Mouse (Mus musculus) mesoderm, embryonic 11.5 days (tissue): ENCODE measurements around the gene Stard9.
A peak's percentile ranks its signal among the peaks of the same experiment; 100 is the strongest.

ENCODE experiments used
- DNase-seq: peaks from one replicate; pipeline ENCODE4 v3.0.0-alpha.2; 2012; ENCODE audit warnings: low read depth, low spot score

The Stard9 gene

GRCm38 (mm10) chr2:120628886-120629735 is at the start of gene Stard9:
Stard9 (plus strand) TSS chr2:120629121.
- peak; percentile 99 for DNase-seq

DNA sequence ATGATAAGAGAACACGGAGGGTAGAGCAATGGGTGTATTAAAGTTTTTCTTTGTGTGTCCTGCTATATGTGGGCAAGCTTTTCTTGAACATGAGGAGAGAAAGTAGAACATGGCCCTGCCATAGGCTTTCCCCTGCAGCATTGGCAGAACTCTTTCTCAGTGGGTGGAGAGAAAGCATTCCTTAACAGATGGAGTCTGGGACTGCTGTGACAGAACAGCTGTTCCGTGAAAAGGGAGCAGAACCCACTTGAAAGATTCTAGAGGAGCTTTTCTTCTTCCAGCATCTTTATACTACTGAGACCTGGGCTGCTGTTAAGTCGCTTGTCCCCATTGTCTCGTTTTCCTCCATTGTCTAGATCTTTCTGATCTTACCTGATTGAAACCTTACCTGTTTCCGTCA is 39.2 kb upstream of the Stard9 start:
- no peak for DNase-seq

GRCm38 (mm10) chr2:120592227-120592626 is 36.7 kb upstream of the Stard9 start:
- DNase-seq, result no peak

DNA sequence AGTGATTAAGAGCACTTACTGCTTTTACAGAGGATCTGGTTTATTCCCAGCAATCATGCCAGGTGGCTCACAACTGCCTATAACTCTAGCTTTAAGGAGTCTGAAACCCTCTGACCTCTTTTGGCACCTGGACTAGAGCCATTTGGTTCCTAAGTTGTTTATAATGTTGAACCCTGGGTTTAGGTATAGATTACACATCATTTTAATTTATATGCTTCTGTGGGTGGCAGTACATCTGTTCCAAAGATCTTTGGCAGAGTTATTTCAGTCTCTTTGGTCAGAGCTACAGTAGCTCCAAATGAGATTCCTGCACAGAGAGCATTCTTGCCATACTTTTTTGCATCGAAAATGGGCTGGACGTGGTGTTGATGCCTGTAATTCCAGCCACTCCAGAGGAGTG is 31.2 kb upstream of the Stard9 start:
- DNase-seq, result no peak

- DNase-seq, result no peak
Measured at GRCm38 (mm10) chr2:120599506-120599905, 29.4 kb upstream of the Stard9 start.

GRCm38 (mm10) chr2:120606021-120606690 is 22.8 kb upstream of the Stard9 start:
- DNase-seq, result no peak

- DNase-seq, result peak; percentile 95
Measured at GRCm38 (mm10) chr2:120608830-120609723, 19.8 kb upstream of the Stard9 start, which contains the start of the genes Haus2 and Lrrc57. Haus2 (plus strand) TSS chr2:120609383. Lrrc57 (minus strand) TSS chr2:120609520.

GRCm38 (mm10) chr2:120616279-120617163 is 12.4 kb upstream of the Stard9 start:
- DNase-seq, result no peak

DNA sequence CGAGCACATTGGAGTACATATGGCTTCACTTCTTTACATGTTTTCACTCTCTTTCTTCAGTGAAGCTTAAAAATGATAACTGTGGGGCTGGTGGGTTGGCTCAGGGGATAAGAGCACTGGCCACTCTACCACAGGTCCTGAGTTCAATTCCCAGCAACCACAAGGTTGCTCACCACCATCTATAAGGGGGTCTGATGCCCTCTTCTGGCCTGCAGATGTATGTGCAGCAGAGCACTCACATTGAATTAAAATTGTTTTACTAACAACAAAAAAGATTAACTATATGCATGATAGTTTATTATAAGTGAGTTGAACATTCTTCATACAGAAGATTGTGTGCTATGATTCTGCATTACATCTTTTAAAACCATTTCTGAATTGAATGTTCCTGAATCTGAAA is 9.4 kb upstream of the Stard9 start:
- no peak for DNase-seq

GRCm38 (mm10) chr2:120622920-120623319 is 6.0 kb upstream of the Stard9 start:
- no peak for DNase-seq

DNA sequence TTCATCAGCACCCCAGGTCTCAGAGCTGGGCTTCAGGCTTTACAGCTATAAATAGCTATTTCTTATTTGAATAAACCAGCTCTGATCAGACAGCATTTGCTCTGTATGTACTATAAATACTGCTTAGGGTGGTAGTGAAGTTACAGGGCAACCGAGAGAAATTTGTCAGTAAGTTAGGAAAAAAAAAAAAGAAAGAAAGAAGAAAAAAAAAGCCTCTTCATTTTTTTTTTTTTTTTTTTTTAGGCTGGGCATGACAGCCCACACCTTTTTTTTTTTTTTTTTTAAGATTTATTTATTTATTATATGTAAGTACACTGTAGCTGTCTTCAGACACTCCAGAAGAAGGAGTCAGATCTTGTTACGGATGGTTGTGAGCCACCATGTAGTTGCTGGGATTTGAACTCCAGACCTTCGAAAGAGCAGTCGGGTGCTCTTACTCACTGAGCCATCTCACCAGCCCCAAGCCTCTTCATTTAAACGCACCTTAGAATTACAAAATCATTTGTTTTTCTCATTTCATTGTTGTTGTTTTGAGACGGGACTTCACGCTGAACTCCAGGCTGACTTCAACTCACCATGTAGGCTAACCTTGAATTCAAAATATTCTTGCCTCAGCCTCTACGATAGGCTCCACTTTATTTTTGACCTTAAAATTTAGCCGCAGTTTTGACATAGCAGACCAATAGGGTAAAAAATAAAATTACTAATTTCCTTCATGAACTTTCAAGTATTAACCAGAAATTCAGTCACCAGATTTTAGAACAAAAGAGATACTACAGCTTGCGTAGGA is 650 bp upstream of the Stard9 start:
- no peak for DNase-seq

GRCm38 (mm10) chr2:120630246-120630645 is 1.3 kb downstream of the Stard9 start:
- DNase-seq, result no peak

- DNase-seq, result no peak
Measured at GRCm38 (mm10) chr2:120630655-120631054, 1.7 kb downstream of the Stard9 start.

DNA sequence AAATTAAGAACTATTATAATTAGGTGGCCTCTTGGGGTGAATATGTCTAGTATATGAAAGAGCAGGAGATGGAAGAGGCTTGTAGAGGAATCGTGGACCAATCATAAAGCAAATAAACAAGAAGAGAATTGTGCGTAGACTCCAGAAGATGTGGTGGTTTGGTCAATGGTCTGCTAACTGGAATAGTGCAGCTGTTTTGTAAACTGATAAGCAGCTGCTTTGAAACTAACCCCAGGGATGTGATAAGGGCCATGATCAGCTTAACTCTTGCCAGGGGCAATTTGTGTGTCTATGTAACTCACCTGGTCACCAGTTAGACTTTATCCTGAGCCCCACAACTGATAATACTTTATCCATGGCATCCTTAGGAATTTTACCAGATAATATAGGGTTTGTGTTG is 2.6 kb downstream of the Stard9 start:
- DNase-seq, result no peak

DNA sequence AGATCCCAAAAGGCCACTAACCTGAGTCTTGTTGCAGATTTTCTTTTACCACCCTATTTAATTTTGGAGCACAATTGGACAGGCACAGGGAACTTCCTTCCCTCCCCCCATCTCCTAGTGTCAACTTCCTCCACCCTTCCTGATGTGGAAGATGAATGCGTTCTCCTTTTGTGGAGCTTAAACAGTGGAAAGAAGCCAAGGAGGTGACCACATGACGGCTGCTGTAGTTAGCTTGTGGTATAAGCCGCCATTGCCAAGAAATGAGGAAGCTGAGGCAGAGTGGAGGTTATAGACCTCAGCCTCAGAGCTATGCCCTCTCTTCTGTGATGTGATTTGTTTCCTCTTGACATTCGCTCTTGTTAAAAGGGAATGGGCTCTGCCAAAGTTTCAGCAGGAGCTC is 3.0 kb downstream of the Stard9 start:
- no peak for DNase-seq

DNA sequence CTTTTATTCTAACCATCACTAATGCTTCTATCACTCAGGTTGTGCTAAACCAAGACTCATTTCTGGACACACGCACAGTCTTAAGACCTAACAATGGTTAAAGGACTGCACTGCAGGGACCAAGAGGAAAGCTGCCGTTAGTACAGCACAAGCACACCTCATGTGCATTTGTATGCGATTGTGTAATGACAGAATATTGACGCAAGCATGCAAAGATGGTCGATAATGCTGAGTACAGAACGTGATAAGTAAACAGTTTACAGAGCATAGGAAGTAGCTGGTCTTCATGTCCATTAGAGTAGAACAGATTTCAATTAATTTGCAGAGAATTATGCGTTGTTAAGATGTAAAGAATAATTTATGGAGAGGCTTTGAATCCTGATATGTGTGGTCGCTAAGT is 11.9 kb downstream of the Stard9 start:
- no peak for DNase-seq

- no peak for DNase-seq
Measured at GRCm38 (mm10) chr2:120643836-120644235, 14.9 kb downstream of the Stard9 start.

DNA sequence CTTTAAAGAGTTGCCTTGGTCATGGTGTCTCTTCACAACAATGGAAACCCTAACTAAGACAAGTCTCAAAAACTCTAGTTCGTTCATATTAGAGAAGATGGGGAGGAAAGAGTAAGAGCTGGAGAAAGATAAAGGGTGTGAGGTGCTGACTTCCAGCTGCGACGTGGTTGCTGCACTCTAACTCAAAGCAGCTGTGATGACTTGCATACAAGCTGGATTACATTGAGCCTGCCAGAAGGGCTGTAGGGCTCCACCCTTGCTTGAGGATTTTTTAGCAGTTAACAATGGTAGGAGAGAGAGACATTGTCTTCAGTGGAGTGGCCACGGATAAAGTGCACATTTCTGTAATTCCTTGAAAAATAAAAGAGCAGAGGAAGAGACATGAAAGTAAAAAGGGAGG is 17.9 kb downstream of the Stard9 start:
- no peak for DNase-seq

GRCm38 (mm10) chr2:120652256-120652924 is 23.5 kb downstream of the Stard9 start:
- no peak for DNase-seq

GRCm38 (mm10) chr2:120652925-120653284 is 24.0 kb downstream of the Stard9 start:
- DNase-seq, result no peak
